Mouse (Mus musculus): ENCODE measurements around the gene Ms4a18.

Gene Ms4a18

DNA sequence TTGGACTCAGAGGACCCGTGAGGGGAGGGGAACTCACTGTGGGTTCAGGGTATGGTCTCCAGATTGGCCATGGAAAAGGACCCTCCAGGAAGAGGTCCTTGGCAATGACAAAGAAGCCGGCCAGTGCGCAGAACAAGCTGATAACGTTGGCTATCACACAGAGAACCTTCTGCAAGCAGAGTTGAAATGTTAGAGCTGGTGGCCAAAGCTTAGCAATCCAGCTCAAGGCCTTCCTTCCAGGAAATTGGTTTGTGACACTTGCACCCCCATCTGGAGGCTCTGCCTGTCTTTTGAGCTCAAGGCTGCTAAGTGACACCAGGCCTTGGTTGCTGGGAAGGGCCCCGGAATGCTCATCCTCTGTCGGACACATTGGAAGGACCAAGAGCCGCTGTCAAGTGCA is 52.1 kb downstream of the Ms4a18 start:
- Histone ChIP-seq H3K36me3 (ENCODE audit: insufficient read depth, low read length) (no peaks in the 10 kb centered on the region), H3K27me3 (ENCODE audit: insufficient read depth, low read length) (peaks cover 69% of the 10 kb centered on the region), H3K4me3 (replicated peaks; ENCODE audit: low read length) (no peak overlapping the region), H3K4me1 (replicated peaks; ENCODE audit: low read depth, low read length) (no peaks in the 10 kb centered on the region), H3K9me3 (ENCODE audit: low read length) (peaks cover 4% of the 10 kb centered on the region)
- no peak for TF ChIP-seq CTCF (conservative IDR thresholded peaks at IDR 0.05; ENCODE audit: low read length)
- no peak for TF ChIP-seq NANOG (IDR thresholded peaks at IDR 0.05; ENCODE audit: borderline replicate concordance, low read length)
- TF ChIP-seq POU5F1 (IDR thresholded peaks at IDR 0.05; ENCODE audit: borderline replicate concordance, low read length): no peak

DNA sequence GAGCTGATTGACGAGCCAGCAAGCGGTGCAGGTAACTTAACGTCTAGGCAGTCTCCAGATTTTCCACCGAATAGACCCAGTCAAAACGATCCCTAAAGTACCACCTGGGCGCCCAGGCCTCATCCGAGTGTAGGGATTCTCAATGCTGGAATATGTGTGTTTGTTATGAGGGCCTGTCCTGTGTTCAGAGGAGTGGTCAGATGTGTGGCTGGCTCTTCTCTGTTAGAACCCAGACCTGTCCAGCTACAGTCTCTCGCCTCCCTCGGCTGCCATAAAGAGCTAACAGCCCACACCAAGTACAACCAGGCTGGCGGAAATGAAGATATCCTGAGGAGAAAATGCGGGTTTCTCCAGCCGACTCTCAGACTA is 57.9 kb downstream of the Ms4a18 start:
- no peak for TF ChIP-seq NANOG (IDR thresholded peaks at IDR 0.05; ENCODE audit: borderline replicate concordance, low read length)
- TF ChIP-seq POU5F1 (IDR thresholded peaks at IDR 0.05; ENCODE audit: borderline replicate concordance, low read length): no peak
- peaks cover 15% of the 10 kb centered on the region for H3K4me1 ChIP-seq (replicated peaks; ENCODE audit: low read depth, low read length)
- no peak overlapping the region for H3K4me3 ChIP-seq (replicated peaks; ENCODE audit: low read length)
- no peaks in the 10 kb centered on the region for H3K36me3 ChIP-seq (ENCODE audit: insufficient read depth, low read length)
- no peaks in the 10 kb centered on the region for H3K9me3 ChIP-seq (ENCODE audit: low read length)
- peaks cover 31% of the 10 kb centered on the region for H3K27me3 ChIP-seq (ENCODE audit: insufficient read depth, low read length)

DNA sequence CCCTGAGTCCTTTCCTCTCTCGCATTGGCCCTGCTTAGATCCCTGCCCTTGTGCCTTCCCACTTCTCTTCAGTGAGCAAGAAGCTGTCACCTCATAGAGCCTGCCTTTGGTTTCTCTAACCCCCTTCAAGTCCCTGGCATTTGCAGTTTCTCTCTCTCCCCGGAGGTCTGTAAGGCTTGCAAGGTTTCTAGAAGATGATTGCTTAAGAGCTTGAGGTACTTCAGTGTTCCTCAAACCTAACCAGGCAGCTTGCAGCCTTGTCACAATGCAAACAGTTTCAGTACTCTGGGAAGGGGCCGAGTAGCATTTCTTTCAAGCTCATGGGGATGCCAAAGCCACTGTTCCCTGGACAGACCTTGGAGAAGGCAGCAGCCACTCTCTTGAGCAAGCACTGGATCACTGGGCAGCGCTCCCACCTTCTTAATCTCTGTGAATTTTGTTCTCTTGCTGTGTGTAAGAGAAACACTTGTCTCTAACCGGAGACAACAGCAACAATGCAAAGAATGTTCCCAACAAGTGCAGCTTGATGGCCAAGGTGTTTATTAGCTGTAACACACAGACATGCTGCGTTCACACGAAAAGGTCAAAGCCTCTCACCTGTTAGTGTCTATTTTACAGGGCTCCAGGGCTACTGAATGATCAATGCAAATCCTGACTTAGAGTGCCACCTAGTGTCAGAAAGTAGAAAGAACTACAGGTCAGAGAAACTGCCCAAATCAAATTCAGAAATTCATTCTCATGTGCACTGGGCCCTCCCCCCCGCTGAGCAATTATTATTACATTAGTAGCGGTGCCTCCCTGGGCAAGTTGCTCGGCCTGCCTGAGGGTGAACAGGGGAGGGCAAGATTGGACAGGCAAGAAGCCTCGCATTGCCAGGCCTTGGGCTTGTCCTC is 58.5 kb downstream of the Ms4a18 start:
- Histone ChIP-seq H3K9me3 (ENCODE audit: low read length) (no peaks in the 10 kb centered on the region), H3K36me3 (ENCODE audit: insufficient read depth, low read length) (no peaks in the 10 kb centered on the region), H3K4me1 (replicated peaks; ENCODE audit: low read depth, low read length) (peaks cover 15% of the 10 kb centered on the region), H3K4me3 (replicated peaks; ENCODE audit: low read length) (no peak overlapping the region), H3K27me3 (ENCODE audit: insufficient read depth, low read length) (peaks cover 25% of the 10 kb centered on the region)
- TF ChIP-seq CTCF (conservative IDR thresholded peaks at IDR 0.05; ENCODE audit: low read length) (peak; percentile 59), POU5F1 (IDR thresholded peaks at IDR 0.05; ENCODE audit: borderline replicate concordance, low read length) (no peak)

DNA sequence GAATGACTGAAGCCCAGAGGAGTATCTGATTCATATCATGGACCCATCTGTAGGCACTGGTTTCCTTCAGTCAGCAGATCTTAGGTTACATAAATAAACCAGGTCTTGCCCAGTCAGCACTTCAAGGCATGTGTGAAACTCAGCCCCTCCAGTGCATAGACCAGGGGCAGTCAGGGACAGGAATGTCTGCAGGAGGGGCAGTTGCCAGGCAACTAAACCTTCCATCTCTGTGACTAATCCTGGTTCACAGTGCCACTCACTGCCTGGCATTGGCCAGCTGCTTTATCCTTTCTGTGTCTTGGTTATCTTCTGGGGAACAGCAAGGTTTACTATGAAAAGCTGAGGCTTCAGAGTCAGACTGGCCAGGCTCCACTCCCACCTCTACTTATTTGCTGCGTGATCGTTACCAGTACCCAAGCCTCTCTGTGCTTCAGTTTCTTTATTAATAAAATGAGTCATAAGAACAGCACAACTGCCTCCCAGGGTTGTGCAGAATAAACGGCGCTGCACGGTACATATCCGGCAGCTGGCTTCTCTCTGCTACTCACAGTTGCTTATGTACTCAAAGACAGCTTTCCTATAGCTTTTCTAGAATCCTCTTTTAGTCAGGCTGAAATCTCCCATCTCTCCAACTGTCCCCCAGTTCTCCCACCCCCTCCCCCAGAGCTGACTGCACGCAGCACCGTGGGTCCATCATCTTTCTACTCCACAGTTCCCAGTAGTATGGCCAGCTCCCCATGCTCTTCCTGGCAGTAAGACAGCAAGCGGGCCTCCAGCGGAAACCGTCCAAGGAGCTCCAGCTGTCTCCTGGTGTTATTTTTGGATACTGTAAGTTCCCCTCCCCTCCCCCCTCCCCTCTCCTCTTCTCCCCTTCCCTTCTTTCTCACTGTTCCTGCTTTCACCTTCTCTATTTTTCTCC is 65.6 kb downstream of the Ms4a18 start:
- Histone ChIP-seq H3K36me3 (ENCODE audit: insufficient read depth, low read length) (peaks cover 6% of the 10 kb centered on the region), H3K27me3 (ENCODE audit: insufficient read depth, low read length) (peaks cover 20% of the 10 kb centered on the region), H3K4me3 (replicated peaks; ENCODE audit: low read length) (no peak overlapping the region), H3K4me1 (replicated peaks; ENCODE audit: low read depth, low read length) (peaks cover 29% of the 10 kb centered on the region), H3K9me3 (ENCODE audit: low read length) (no peaks in the 10 kb centered on the region)
- TF ChIP-seq NANOG (IDR thresholded peaks at IDR 0.05; ENCODE audit: borderline replicate concordance, low read length): no peak
- no peak for TF ChIP-seq POU5F1 (IDR thresholded peaks at IDR 0.05; ENCODE audit: borderline replicate concordance, low read length)
- no peak for TF ChIP-seq CTCF (conservative IDR thresholded peaks at IDR 0.05; ENCODE audit: low read length)

DNA sequence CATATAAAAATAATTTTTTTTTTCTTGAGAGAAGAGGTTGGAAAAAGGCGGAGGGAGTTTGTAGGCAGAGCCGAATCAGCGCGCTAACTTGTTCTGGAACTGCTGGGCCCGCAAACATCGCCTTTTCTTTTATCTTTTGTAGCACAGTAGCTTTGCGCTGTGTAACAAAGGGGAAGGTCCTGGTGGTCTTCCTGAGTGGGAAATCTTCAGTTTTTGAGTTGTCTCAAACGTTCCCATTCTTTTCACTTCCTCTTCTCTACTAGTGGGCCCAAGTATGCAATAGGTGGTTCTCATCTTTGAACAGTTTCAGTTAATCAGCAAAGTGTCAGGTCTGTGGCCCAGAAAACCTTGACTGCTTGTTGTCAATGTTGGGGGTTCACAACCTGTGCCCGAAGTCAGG is 68.3 kb downstream of the Ms4a18 start:
- H3K36me3 ChIP-seq (ENCODE audit: insufficient read depth, low read length): peaks cover 34% of the 10 kb centered on the region
- H3K4me3 ChIP-seq (replicated peaks; ENCODE audit: low read length): peak overlapping the region; percentile 99
- H3K27me3 ChIP-seq (ENCODE audit: insufficient read depth, low read length): peaks cover 16% of the 10 kb centered on the region
- peaks cover 44% of the 10 kb centered on the region for H3K4me1 ChIP-seq (replicated peaks; ENCODE audit: low read depth, low read length)
- H3K9me3 ChIP-seq (ENCODE audit: low read length): no peaks in the 10 kb centered on the region
- no peak for TF ChIP-seq NANOG (IDR thresholded peaks at IDR 0.05; ENCODE audit: borderline replicate concordance, low read length)
- no peak for TF ChIP-seq POU5F1 (IDR thresholded peaks at IDR 0.05; ENCODE audit: borderline replicate concordance, low read length)
- TF ChIP-seq CTCF (conservative IDR thresholded peaks at IDR 0.05; ENCODE audit: low read length): no peak

DNA sequence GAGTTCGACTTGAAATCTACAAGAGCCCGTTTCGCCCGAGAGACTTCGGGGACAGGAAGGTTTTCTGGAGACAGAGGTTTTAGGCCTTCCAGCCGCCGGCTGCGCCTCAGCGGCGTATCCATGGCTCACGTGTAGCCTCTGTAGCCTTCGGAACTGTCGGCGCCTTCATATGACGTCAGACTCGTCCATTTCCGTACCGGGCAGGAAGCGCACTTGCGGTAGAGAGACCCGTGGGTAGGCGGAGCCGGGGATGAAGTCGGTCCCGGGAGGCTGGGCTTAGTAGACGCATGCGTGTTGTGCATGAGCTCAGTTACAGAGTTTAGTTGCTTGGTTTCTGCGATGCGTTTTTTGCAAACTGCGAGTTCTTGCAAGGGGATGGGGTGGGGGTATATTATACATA is 68.7 kb downstream of the Ms4a18 start, which contains the start of gene Ccdc86:
Gene Ccdc86 (minus strand): TSS at position 155 of the 400 bp plus-strand sequence.
- peak within 1 kb of the TSS; percentile 99 for H3K4me3 ChIP-seq (replicated peaks; ENCODE audit: low read length)
- H3K9me3 ChIP-seq (ENCODE audit: low read length): no peaks in the 10 kb centered on the region
- peaks cover 38% of the 10 kb centered on the region for H3K36me3 ChIP-seq (ENCODE audit: insufficient read depth, low read length)
- H3K4me1 ChIP-seq (replicated peaks; ENCODE audit: low read depth, low read length): peaks cover 44% of the 10 kb centered on the region
- TF ChIP-seq CTCF (conservative IDR thresholded peaks at IDR 0.05; ENCODE audit: low read length): no peak
- peaks cover 13% of the 10 kb centered on the region for H3K27me3 ChIP-seq (ENCODE audit: insufficient read depth, low read length)

DNA sequence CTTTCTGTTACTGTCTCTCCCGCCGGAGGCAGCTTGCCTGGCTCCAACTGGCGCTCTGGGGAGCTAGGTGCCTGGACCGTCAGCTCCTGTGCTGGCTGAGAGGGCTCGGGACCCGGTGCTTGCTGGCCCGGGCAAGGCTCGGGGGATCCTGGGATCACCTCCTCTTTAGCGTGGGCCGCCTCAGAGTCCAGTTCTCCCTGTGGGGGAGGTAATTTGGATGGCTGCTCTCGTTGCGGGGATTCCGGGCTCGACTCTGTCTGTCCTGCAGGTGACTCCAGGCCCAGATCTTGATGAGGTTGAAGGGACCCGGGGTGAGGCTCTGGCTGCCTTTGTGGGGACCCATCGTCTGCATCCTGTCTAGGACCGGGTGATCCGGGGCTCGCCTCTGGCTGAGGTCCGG is 69.4 kb downstream of the Ms4a18 start:
- Histone ChIP-seq H3K9me3 (ENCODE audit: low read length) (no peaks in the 10 kb centered on the region), H3K4me1 (replicated peaks; ENCODE audit: low read depth, low read length) (peaks cover 44% of the 10 kb centered on the region), H3K27me3 (ENCODE audit: insufficient read depth, low read length) (peaks cover 6% of the 10 kb centered on the region), H3K4me3 (replicated peaks; ENCODE audit: low read length) (peak overlapping the region; percentile 99), H3K36me3 (ENCODE audit: insufficient read depth, low read length) (peaks cover 45% of the 10 kb centered on the region)
- TF ChIP-seq CTCF (conservative IDR thresholded peaks at IDR 0.05; ENCODE audit: low read length) (no peak), POU5F1 (IDR thresholded peaks at IDR 0.05; ENCODE audit: borderline replicate concordance, low read length) (no peak), NANOG (IDR thresholded peaks at IDR 0.05; ENCODE audit: borderline replicate concordance, low read length) (no peak)

DNA sequence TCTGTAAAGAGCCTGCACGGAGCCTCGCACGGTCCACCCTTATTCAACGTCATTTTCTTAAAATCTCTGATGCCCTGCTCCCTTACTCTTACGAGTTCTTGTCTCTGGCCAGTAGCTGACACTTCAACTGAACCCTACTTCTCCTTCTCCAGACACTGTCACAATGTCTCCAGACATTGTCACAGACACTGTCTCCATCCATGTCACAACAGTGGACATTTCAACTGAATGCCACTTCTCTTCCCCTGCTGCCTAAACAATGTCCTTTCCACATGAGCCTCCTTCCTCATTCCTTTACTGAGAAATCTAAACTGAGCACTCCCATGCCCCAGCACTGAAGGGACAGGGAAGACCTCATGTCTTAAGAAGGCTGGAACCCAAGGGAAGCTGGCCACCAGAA is 70.6 kb downstream of the Ms4a18 start:
- Histone ChIP-seq H3K4me1 (replicated peaks; ENCODE audit: low read depth, low read length) (peaks cover 44% of the 10 kb centered on the region), H3K36me3 (ENCODE audit: insufficient read depth, low read length) (peaks cover 57% of the 10 kb centered on the region), H3K4me3 (replicated peaks; ENCODE audit: low read length) (peak overlapping the region; percentile 99), H3K27me3 (ENCODE audit: insufficient read depth, low read length) (no peaks in the 10 kb centered on the region), H3K9me3 (ENCODE audit: low read length) (no peaks in the 10 kb centered on the region)
- TF ChIP-seq NANOG (IDR thresholded peaks at IDR 0.05; ENCODE audit: borderline replicate concordance, low read length): no peak
- TF ChIP-seq CTCF (conservative IDR thresholded peaks at IDR 0.05; ENCODE audit: low read length): no peak
- TF ChIP-seq POU5F1 (IDR thresholded peaks at IDR 0.05; ENCODE audit: borderline replicate concordance, low read length): no peak
